Comparison of ENCODE assay signal across 8 mouse cellular contexts in genomic region chr1:89968111-89968851, GRCm38 (mm10). TPM values are rescaled to one million over a fixed set of nuclear protein-coding genes. Genes with fewer than 3 reads are reported as not detected.
A peak's percentile ranks its signal among the peaks of the same experiment; 100 is the strongest.
DNase-seq lines count a peak whose midpoint lies in the region; ATAC-seq lines count a peak whose summit lies in the region.

No protein-coding gene starts in this region.

- peak overlapping the region; percentile 59 for H3K9ac ChIP-seq in lung, embryonic 16.5 days (ENCODE audit: low read length)
- H3K9ac ChIP-seq in heart, embryonic 14.5 days (ENCODE audit: low read length), result peak overlapping the region; percentile 68

- H3K4me2 ChIP-seq in lung, embryonic 16.5 days (ENCODE audit: low read depth, low read length), result peak overlapping the region; percentile 95
- H3K4me2 ChIP-seq in heart, embryonic 14.5 days (ENCODE audit: low read length), result peak overlapping the region; percentile 89

- no peak for ATAC-seq in lung, embryonic 16.5 days (ENCODE audit: low read depth)
- no peak for ATAC-seq in heart, embryonic 14.5 days (ENCODE audit: insufficient number of reproducible peaks, insufficient read depth, low FRiP score, low read depth)
- ATAC-seq in megakaryocyte progenitor cell, adult 5-6 weeks (replicated peaks; ENCODE audit: poor library complexity), result no peak

- WGBS in lung, embryonic 16.5 days, result 1% methylated on average over 94 of the region's 95 CpGs
- WGBS in heart, embryonic 14.5 days, result 1% methylated on average over 95 of the region's 95 CpGs

- H3K9me3 ChIP-seq in lung, embryonic 16.5 days (ENCODE audit: control insufficient read depth, low read length), result no peaks in the 10 kb centered on the region
- no peaks in the 10 kb centered on the region for H3K9me3 ChIP-seq in heart, embryonic 14.5 days (ENCODE audit: control insufficient read depth, low read length)

- H3K4me1 ChIP-seq in lung, embryonic 16.5 days (replicated peaks; ENCODE audit: control insufficient read depth, insufficient read depth, low read length), result peaks cover 5% of the 10 kb centered on the region; the same call in 1 of the 2 replicates
- H3K4me1 ChIP-seq in heart, embryonic 14.5 days (ENCODE audit: control insufficient read depth in 2 of 2, insufficient read depth in 2 of 2, low read length in 2 of 2), result 0 out of 4 replicates have a peak, but pooled peaks cover 0 to 3% of the 10 kb centered on the region in 2 experiments

- no peak overlapping the region for H3K27ac ChIP-seq in lung, embryonic 16.5 days (ENCODE audit: low read length)
- no peak overlapping the region for H3K27ac ChIP-seq in heart, embryonic 14.5 days (replicated peaks in 1 of 2; ENCODE audit: control insufficient read depth in 1 of 2, insufficient read depth in 1 of 2, low read depth in 2 of 2, low read length in 2 of 2)

- peaks cover 41% of the 10 kb centered on the region for H3K27me3 ChIP-seq in lung, embryonic 16.5 days (ENCODE audit: control insufficient read depth, insufficient read depth, low read depth, low read length)
- H3K27me3 ChIP-seq in heart, embryonic 14.5 days (ENCODE audit: control insufficient read depth, insufficient read depth, low read length), result peaks cover 53% of the 10 kb centered on the region

- DNase-seq in lung, postnatal 25 days (ENCODE audit: low spot score), result no peak
- DNase-seq in cerebellum, postnatal 14 days, result peak; percentile 79 to 83
- DNase-seq in left cerebral cortex, adult 18-20 months (ENCODE audit: low spot score in 2 of 2), result peak; percentile 51 to 70
- peak; percentile 47 for DNase-seq in neural tube, embryonic 10.5 days (ENCODE audit: extremely low spot score, low spot score)
- DNase-seq in natural killer cell, adult 2 months (ENCODE audit: low spot score in 2 of 2), result no peak

- H3K36me3 ChIP-seq in lung, embryonic 16.5 days (ENCODE audit: control insufficient read depth, insufficient read depth, low read length), result no peaks in the 10 kb centered on the region
- no peaks in the 10 kb centered on the region for H3K36me3 ChIP-seq in heart, embryonic 14.5 days (ENCODE audit: control insufficient read depth, insufficient read depth, low read length)

- peak overlapping the region; percentile 57 for H3K4me3 ChIP-seq in lung, embryonic 16.5 days (ENCODE audit: low read length)
- peak overlapping the region; percentile 67 for H3K4me3 ChIP-seq in heart, embryonic 14.5 days (ENCODE audit: control insufficient read depth in 1 of 2, insufficient read depth in 1 of 2, low read depth in 1 of 2, low read length in 2 of 2)

RNA-seq across cellular contexts. Expression of gene Gbx2, which starts 37.3 kb away (rescaled TPM):
- not detected in 2 replicates for polyA plus RNA-seq in lung, embryonic 16.5 days (2015; fragmentation: Nextera tagmentation; extraction: Ambion mirVana)
- 0.12 and 0.27 TPM in 2 replicates for polyA plus RNA-seq in heart, embryonic 14.5 days (2014; fragmentation: Nextera tagmentation; extraction: Ambion mirVana)
- total RNA-seq in left cerebral cortex, adult 18-20 months (2021), result under 1 TPM; 0.21 to 0.89 TPM
- total RNA-seq in megakaryocyte progenitor cell, adult 5-6 weeks (2015), result 1.0 TPM in 2 replicates
- 0.12 and 0.98 TPM in 2 replicates for total RNA-seq in megakaryocyte progenitor cell, adult 5-6 weeks (2017)

RNA-seq across cellular contexts. Expression of gene Asb18, which starts 46.2 kb away (rescaled TPM):
- 0.09 TPM in 1 of 2 replicates, not detected in the other for polyA plus RNA-seq in lung, embryonic 16.5 days (2015; fragmentation: Nextera tagmentation; extraction: Ambion mirVana)
- 0.94 and 1.0 TPM in 2 replicates for polyA plus RNA-seq in heart, embryonic 14.5 days (2014; fragmentation: Nextera tagmentation; extraction: Ambion mirVana)
- total RNA-seq in left cerebral cortex, adult 18-20 months (2021), result under 1 TPM; 0.84 to 0.98 TPM
- not detected in 2 replicates for total RNA-seq in megakaryocyte progenitor cell, adult 5-6 weeks (2015)
- total RNA-seq in megakaryocyte progenitor cell, adult 5-6 weeks (2017), result not detected in 2 replicates

Comparison
In these comparisons a context has a peak if more than half of its experiments do, and no peak if none do; other contexts are left out.
1. DNase-seq: peak in cerebellum, postnatal 14 days (2 of 2), left cerebral cortex, adult 18-20 months (2 of 2) and neural tube, embryonic 10.5 days (single experiment); none in lung, postnatal 25 days (single experiment) and natural killer cell, adult 2 months (0 of 2).